Mouse (Mus musculus) olfactory bulb, adult 2 months (tissue): ENCODE data around the gene Atp2b4.

Experiments
- CTCF ChIP-seq: fragments of 200-500 bp; IDR thresholded peaks from 2 replicates; pipeline ENCODE4 v1.5.1; 2012; ENCODE audit warnings: low read depth, mild to moderate bottlenecking, low read length, moderate library complexity; ENCODE audit not compliant: insufficient read depth
- POLR2A ChIP-seq: fragments of 200-500 bp; IDR thresholded peaks from 2 replicates; pipeline ENCODE4 v1.6.1; 2012; ENCODE audit warnings: mild to moderate bottlenecking, low read depth, low read length, moderate library complexity; ENCODE audit not compliant: insufficient read depth

DNA sequence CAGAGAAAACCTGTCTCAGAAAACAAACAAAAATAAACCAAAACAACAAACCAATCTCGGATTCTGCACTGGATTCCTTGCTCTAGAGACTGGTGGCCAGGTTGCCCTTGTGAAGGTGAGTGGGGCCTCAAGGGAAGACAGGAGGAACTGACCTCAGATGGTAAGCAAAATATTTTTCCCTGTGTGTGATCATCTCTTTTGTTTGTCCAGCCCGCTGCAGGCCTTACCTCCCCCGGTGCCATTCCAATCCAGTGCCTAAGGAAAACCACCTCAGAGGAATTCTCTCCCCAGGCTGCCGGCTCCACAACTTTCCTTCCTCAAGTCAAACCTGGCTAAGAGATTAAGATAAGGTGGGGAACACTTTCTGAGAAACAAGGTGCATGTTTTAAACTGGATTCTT, 108.6 kb downstream of the Atp2b4 start:
- TF ChIP-seq POLR2A: no peak
- no peak for TF ChIP-seq CTCF
